Mouse (Mus musculus): ENCODE data around the gene Vwc2l. TPM values are rescaled to one million over a fixed set of nuclear protein-coding genes. Genes with fewer than 3 reads are reported as not detected.

Vwc2l gene
- total RNA-seq, 2 experiments from 2014 or later: not detected

DNA sequence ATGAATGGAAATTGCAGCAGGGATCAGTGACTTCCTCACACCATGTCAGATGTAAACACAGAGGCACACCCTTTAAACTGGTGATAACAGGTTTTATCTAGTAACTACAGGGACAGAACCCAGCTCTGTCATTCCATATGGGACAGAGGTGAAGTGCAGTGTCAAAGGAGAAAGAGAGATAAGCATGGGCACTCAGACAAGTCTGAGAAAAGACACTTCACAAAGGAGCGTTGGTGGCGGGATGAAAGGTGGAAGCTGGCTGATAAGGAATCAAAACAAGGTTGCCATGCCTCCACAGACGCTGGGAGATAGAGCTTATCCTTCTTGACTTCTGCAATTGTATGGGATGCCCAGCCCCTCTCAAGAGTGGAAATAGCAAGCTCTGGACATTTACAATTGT is 176.8 kb downstream of the Vwc2l start:
- ATAC-seq (replicated peaks; ENCODE audit: low FRiP score, poor library complexity, severe bottlenecking): no peak

DNA sequence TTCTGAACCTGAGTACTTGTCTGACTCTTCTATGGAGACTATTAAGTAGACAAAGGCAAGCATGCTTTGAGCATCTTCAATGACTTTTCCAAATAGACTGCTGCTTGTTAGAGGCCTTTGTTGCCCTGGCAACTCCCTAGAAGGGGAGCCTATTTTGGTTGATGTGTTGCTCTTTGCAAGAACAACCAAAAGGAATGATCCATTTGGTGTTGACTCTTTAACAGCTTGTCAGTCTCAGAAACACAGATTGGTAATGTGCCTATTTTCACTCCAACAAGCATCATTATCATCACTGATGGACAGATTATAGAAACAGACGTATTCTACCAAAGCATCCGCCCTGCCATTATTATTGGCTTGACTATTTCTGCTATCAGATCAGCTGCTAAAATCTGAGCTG is 181.9 kb downstream of the Vwc2l start:
- ATAC-seq (replicated peaks; ENCODE audit: low FRiP score, poor library complexity, severe bottlenecking): no peak

DNA sequence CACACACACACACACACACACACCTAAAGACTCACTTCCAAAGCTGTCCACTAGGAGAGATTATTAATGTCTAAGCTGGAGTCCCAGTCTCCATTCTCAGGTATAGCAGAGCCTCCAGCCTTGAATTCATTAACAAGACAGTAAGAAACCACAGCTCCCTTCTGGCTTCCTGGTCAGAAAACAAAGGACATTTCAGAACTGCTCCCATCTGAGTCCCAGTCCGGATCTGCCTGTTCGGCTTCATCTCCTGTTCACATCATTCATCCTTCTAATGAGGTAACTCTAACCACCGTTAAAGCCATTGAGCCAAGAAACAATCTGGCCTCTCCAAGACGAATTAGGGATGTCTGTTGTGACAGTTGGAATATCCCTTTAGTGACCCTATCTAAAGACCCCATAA is 185.7 kb downstream of the Vwc2l start:
- ATAC-seq (replicated peaks; ENCODE audit: low FRiP score, poor library complexity, severe bottlenecking): no peak

DNA sequence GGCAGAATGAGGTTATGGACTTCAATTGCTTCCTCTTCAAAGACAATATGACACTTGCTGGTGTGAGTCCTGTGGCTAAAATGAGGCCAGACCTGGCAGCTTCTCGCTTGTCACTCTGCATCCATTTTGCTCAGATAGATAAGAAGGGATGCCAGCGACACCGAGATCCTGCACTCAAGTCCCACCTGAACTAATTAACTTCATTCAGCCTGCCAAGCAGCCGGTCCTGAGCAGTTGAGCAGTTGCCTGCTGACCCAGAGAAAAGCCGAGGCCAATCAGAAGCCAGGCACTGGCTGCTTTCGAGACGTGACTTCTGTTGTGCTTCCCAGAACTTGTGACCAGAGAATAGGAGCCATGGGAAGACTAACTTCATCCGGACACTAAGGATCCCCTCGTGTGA is 187.6 kb downstream of the Vwc2l start:
- ATAC-seq (replicated peaks; ENCODE audit: low FRiP score, poor library complexity, severe bottlenecking): no peak

- no peak for ATAC-seq (replicated peaks; ENCODE audit: low FRiP score, poor library complexity, severe bottlenecking)
Measured at GRCm38 (mm10) chr1:70918173-70919036, 192.9 kb downstream of the Vwc2l start.

GRCm38 (mm10) chr1:70933016-70933415 is 207.5 kb downstream of the Vwc2l start:
- ATAC-seq (replicated peaks; ENCODE audit: low FRiP score, poor library complexity, severe bottlenecking): no peak
